Mouse (Mus musculus): Measurements from ENCODE around the gene Atp12a. TPM values are rescaled to one million over a fixed set of nuclear protein-coding genes. Genes with fewer than 3 reads are reported as not detected.

The Atp12a gene
- total RNA-seq, 1 experiment from 2014 or later, result not detected

DNA sequence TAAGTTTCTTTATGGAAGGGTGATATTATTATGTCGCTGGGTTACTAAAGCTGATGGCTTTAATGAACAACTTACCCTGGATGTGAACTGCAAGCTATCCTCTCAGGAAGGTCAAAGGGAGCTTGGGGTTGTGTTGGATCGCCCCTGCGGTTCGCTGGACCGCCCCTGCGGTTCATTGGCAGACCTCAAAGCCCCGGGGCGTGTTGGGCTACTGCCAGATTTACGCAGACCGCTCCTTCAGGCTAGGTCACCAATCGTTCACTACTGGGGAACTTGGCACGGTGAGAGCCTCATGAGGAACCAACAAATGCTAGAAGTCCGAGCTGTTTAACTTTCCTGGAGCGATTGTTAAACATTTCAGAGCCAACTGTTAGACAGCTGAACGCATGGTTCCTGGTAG, 1.8 kb downstream of the Atp12a start:
- ATAC-seq (replicated peaks; ENCODE audit: insufficient number of reproducible peaks, low FRiP score, low TSS enrichment, poor library complexity, severe bottlenecking), result no peak

DNA sequence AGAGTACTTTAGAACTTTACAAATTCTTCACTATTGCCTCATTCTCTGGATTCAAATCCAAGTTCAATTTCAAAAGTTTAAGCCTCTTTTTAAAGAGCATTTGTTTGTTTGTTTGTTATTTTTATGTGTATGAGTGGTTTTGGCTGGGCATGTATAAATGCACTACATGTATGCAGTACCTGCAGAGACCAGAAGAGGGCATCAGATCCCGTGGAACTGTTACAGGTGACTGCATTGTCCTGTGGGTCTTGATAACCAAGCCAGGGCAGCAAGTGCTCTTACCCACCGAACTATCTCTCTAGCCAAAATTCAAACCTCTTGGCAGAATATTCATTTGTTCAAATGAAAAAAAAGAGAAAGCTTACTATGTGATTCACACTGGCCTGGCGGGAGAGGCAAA, 4.0 kb downstream of the Atp12a start:
- no peak for ATAC-seq (replicated peaks; ENCODE audit: insufficient number of reproducible peaks, low FRiP score, low TSS enrichment, poor library complexity, severe bottlenecking)

DNA sequence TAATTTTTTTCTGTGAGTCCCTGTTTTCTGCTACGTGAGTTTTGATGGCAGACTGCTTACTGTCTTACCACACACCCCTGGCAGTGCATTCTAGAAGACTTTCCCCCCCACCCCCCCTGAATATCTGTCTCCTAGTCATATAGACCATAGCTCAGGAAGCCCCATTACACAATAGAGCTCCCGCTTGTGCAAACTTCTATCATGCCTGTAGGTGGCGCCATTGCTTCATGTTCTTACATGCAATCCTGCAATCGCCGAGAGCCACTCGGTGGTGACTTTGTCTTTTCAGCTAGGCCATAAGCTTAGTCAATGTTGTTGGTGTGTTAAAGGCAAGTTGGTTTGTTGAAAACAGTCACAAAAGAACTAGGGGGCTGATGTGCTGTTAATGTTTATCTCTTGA, 10.9 kb downstream of the Atp12a start:
- no peak for ATAC-seq (replicated peaks; ENCODE audit: insufficient number of reproducible peaks, low FRiP score, low TSS enrichment, poor library complexity, severe bottlenecking)

DNA sequence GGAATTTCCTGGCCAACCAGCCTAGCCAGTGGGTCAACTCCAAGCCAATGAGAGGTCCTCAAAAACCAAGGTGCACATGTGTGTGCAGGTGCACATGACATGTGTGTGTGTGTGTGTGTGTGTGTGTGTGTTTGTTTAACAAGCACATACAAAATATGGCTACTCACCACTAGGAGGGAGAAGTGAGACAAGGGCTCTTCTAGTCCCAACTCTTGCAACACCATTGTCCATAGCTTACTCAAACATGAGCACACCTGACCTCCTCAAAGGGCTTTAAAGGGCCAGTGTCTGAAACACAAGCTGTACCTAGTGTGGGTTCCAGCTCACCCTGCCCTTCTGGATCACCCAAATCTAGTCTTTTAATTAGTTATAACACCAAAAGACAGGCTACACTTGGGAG, 12.9 kb downstream of the Atp12a start:
- ATAC-seq (replicated peaks; ENCODE audit: insufficient number of reproducible peaks, low FRiP score, low TSS enrichment, poor library complexity, severe bottlenecking), result no peak

DNA sequence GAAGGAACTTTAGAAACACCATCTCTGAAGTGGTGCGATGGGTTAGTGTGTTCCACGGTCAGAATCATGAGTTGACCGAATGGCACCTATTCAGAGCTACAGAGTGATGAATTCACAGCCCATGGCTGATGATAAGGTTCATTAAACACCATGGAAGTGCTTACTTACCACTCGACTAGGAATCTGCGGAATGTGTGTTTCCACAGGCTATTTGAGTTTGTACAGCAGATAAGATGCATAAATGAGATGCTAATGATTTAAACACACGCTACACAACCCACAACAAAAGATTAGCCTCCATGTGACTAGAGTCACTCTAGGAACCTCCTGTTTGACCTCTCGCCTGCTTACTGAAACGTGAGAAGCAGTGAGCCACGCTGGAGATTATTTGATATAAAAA, 14.5 kb downstream of the Atp12a start:
- no peak for ATAC-seq (replicated peaks; ENCODE audit: insufficient number of reproducible peaks, low FRiP score, low TSS enrichment, poor library complexity, severe bottlenecking)

DNA sequence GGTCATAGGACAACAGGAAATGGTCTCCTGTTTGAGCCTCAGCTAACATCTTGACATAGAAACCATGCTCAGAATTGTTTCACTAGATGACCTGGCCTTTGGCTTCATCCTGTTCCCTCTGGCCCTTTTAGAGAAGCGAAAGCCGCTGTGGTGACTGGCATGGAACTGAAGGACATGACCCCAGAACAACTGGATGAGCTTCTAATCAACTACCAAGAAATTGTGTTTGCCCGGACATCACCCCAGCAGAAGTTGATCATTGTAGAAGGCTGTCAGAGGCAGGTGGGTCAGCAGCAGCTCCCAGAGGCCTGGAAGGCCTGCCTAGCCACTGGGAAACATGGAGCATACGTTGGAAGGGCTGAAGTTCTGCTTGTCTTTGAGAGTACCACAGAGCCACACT, 17.5 kb downstream of the Atp12a start:
- ATAC-seq (replicated peaks; ENCODE audit: insufficient number of reproducible peaks, low FRiP score, low TSS enrichment, poor library complexity, severe bottlenecking), result no peak

DNA sequence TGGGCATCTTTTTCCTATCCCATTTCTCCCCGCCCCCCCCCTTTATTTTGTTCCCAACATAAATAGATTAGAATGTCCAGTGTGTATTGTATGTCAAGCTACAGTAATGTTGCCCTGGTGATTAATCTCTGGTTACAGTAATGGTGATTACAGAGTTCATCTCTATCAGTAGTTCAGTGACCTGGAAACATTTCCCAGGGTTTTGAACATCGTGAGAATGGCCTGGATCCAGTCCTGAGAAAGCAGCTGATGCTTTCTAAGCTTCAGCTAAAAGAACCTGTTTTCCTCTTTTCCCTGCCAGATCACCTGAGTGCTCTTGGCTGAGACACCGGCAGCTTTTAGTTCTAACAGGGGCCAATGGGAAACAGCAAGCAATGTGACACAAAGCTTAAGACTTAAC, 25.4 kb downstream of the Atp12a start:
- no peak for ATAC-seq (replicated peaks; ENCODE audit: insufficient number of reproducible peaks, low FRiP score, low TSS enrichment, poor library complexity, severe bottlenecking)

DNA sequence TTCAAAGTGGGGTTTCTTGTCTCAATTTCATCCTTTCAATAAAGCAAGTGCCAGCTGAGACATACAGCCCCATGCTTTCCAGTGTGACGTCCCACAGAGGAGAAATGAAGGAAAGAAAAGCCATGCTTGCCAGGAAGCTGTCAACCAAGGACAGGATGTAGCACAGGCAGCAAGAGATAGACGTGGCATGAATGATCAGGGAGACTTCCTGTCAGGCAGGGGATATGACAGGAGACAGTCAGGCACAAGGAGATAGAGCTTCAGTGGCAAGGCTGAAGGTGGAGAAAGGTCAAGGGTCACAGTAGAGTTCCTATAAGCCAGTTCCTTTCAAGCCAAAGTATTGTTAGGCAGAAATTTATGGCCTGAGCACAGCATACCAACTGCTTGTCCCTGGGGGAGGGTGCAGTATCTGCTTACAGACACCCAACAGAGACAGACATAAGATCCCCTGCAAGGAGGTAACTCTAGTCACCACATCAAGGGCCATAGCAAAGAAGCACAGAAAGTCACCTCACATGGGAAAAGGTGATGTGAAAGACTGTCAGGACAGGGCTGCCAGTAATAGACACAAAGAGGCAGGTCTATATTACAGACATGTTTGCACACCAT, 28.9 kb downstream of the Atp12a start:
- no peak for ATAC-seq (replicated peaks; ENCODE audit: insufficient number of reproducible peaks, low FRiP score, low TSS enrichment, poor library complexity, severe bottlenecking)

DNA sequence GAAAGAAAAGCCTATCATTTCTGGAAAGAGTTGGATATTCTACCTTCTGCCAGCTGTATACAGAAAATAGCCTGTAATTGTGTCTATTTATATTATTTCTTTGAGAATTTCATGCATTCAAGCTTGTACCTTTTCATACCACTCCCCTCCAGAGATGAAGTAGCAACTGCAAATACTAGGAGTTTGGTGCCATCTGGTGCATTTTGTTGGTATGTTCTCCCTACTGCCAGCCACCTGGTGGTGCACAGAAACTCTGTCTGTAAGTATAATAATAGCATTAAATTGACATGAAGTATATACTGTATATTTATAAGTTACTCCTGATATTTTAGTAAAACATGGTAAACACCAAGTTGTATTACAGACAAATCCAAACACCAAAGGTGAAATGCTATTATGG, 33.1 kb downstream of the Atp12a start:
- no peak for ATAC-seq (replicated peaks; ENCODE audit: insufficient number of reproducible peaks, low FRiP score, low TSS enrichment, poor library complexity, severe bottlenecking)

DNA sequence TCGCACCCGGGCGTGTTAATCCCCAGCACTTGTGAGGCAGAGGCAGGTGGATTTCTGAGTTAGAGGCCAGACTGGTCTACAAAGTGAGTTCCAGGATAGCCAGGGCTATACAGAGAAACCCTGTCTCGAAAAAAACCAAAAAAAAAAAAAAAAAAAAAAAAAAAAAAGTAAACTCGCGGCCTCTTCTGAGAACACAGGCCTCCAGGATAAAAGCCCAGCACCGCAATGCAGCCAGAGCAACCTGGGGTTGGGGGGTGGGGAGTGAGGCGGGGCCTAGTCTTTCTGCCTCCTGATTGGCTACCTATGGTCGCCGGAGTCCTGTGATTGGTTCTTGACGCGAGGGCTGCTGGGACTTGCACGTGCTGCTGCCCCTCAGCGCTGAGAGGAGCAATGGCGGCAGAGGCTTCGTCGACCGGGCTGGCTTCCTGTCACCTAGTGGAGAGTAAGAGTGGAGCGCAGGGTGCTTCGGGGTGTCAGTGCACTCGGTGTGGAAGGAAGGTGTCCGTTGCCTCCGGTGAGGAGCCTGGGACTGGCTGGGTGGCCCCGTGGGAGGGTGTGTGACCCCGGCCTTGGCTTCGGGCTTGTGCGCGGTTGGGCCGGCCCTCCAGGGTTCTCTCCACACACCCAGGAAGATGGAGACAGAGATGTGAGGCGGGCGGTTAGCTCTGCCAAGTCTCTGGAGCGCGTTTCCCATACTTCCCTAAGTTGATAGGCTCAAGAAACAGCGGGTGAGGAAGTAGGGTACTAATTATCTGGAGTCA, 37.6 kb downstream of the Atp12a start, which contains the start of gene Rnf17:
Rnf17 (plus strand) TSS at position 271 of the 761 bp plus-strand sequence.
- no peak for ATAC-seq (replicated peaks; ENCODE audit: insufficient number of reproducible peaks, low FRiP score, low TSS enrichment, poor library complexity, severe bottlenecking)

DNA sequence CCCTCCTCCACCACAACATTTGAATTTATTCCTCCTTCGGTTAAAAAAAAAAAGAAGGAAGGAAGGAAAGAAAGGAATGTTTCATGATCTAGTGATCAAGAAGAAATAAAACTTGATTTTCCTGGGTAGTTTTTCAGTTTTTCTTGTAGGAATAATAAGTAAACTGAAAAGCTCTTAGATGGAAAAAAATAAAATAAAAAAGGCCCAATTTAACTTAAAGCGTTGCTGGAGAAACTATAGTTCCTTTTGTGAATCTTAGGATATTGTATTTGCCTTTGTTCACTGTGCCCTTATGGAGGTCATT, 38.2 kb downstream of the Atp12a start:
- ATAC-seq (replicated peaks; ENCODE audit: insufficient number of reproducible peaks, low FRiP score, low TSS enrichment, poor library complexity, severe bottlenecking), result no peak

Other genes with a start within 250 kb of the Atp12a start
- not detected in 3 replicates for gene Gzme, start 244.4 kb upstream of the Atp12a start, total RNA-seq (2017)
- gene Gzmd, start 232.5 kb upstream of the Atp12a start, total RNA-seq (2017), result not detected in 3 replicates
- gene Gzmg, start 205.5 kb upstream of the Atp12a start, total RNA-seq (2017), result not detected in 3 replicates
- 1.8 TPM in 1 of 3 replicates, not detected in the others for gene Gzmn, start 190.5 kb upstream of the Atp12a start, total RNA-seq (2017)
- not detected in 3 replicates for gene Gzmf, start 153.7 kb upstream of the Atp12a start, total RNA-seq (2017)
- 2.5 to 7.6 TPM in 2 of 3 replicates, not detected in the other for gene Gzmc, start 130.4 kb upstream of the Atp12a start, total RNA-seq (2017)
- 264 to 599 TPM (median 278 TPM) in 3 replicates for gene Gzmb, start 102.8 kb upstream of the Atp12a start, total RNA-seq (2017)
- gene Rnf17, start 37.5 kb downstream of the Atp12a start, total RNA-seq (2017), result 0.64 to 2.1 TPM (median 0.67 TPM) in 3 replicates
- 4.6 to 23.2 TPM (median 12.0 TPM) in 3 replicates for gene Cenpj, start 210.4 kb downstream of the Atp12a start, total RNA-seq (2017)
- 15.6 to 41.4 TPM (median 18.2 TPM) in 3 replicates for gene Parp4, start 210.6 kb downstream of the Atp12a start, total RNA-seq (2017)

Measured in monocyte, adult 5-6 weeks (primary cell).